Mouse (Mus musculus): Measurements from ENCODE around the gene Rbp7.

Rbp7 gene

DNA sequence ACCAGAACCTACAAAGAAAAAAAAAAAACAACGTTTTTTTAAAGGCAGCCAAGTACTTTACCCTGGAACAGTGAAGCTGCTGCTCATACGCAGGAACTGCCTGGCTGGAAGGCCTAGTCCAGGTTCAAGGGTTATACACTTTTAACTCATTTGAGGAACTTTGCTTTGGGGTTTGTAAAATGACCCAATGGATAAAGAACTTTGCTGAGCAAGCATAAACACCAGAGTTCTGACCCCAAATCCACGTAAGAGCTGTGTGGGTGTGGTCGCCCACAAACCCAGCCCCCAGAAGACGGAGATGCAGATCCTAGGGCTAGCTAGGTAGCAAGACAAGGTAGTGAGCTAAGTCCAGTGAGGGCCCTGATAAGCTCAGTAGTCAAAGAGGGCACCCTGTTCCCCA lies 47.3 kb downstream of the Rbp7 start:
- no peak for DNase-seq (ENCODE audit: low spot score in 2 of 2)

DNA sequence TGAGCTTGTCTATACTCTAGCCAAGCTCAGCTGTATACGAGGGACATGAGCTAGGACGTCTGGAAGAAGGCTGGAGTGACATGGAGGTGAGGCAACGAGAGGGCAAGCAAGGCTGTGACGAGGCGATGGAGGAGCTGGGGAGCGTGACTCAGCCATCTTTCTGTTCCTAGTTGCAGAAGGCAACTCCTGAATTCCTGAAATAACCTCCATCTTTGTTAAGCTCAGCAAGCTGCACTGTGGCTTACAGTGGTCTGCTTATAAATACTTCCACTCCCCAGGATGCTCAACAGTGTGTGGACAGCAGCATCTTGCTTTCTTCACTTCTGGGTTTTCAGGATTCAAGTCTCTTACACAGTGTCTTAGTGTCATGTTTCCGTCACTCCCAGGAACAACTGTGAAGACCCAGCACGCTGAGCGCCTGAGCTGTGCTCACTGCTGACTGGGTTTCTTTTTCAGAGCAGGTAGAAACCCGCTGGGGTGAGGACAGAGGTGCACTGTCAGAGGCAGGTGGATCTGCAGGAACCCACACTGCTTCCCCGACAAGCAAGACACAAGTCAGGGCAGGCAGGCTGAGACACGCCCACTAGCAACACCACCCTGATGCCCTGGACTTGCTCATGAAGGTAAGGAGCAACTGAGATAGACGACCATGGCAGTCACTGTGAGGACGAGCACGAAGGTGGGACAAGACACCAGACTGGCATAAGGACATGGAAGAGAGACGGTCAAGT lies 48.9 kb downstream of the Rbp7 start:
- no peak for DNase-seq (ENCODE audit: low spot score in 2 of 2)

DNA sequence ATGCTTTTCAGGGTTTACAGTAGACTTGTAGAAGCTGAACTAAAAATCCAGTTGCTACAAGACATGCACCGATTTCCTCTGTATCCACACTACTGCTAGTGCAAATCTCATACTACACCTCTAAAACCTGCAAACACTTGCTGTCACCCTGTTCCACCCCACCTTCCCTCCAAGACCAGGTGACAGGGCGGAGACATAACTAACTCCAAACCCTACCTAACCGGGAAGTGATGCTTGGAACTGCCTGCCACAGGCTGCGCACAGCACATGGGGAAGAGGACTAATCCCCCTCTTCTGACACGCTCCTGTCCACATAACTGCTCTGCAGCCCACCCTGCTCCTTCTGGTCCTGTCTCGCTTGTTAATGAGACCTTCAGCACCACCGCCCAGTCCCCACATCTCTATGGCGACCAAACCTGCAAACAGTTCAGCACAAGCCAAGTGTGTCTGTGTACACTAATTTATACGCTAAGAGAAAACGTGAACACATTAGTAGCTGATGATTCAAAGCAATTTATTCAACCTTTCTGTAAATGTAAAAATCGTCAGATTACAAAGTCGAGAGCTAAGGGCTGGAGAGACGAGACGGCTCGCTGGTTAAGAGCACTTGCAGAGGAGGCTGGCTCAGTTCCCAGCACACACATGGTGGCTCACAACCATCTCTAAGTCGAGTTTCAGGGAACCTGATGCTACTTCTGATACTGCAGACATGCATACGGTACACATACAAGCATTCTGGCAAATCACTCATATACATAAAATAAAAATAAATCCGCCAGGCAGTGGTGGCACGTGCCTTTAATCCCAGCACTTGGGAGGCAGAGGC lies 49.9 kb downstream of the Rbp7 start:
- DNase-seq (ENCODE audit: low spot score in 2 of 2): no peak

DNA sequence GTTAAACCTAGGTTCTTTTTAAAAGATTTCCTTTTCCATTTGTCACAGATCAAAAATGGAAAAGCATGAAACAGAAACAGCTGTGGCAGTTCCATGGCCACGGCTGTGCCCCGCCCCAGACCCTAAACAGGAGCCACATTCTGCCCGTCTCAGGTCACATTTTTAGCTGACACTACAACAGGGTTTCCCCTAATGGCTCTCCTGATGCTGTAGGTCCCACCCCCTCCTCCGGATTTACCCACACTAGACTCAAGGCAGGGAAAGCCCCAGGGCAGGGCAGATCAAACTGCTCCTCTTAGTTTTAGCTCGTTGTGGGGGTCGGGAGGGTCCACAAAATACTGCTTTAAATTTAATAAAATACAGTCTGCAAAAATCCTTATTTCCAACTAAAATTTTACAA lies 51.7 kb downstream of the Rbp7 start:
- DNase-seq (ENCODE audit: low spot score in 2 of 2): no peak

DNA sequence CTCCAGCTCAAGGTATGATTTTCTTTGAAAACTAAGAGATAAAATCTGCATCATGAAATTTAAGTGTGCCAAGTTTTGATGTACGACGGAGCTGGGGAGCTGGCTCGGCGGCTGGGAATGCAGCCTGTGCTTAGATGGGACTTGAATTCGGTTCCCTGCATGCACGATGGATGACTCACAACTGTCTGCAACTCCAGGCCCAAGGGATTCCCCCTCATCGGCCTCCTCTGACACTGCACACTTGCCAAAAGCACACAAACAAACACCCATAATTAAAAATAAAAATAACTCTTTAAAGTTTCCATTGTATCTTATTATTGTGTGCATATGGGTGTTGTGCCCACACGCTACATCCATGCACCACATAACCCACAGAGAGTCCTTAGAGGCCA lies 53.2 kb downstream of the Rbp7 start:
- DNase-seq (ENCODE audit: low spot score in 2 of 2): no peak

DNA sequence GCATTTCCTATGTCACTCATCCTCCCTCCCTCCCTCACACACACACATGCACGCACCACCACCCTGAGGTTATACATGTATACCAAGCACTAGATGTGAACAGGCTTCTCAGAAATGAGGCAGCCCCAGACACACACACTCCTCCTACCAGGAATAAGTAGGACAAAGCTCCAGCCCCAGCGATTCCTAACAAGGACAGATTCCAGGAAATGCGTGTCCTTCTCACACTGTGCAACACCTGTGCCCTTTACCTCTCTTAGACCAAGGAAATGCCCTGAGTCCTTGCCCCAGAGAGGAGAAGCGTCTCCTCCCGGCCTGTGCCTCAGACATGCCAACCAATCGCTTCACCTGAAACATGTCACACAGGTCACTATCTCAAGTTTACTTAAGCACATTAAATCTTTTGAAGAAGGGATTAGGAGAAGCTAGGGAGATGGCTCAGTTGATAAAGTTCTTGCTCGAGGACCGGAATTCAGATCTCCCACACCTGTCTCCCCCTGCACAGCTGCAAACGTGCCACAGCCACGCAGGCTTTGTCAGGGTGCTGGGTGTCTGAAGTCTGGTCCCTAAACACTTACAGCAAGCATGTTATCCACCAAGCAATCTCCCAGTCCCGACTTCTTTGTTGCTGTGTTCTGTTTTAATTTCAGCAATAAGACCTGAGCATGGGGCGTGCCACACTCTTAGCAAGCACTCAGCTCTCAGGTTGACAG lies 53.7 kb downstream of the Rbp7 start:
- no peak for DNase-seq (ENCODE audit: low spot score in 2 of 2)

Data from urinary bladder, postnatal 4 days (tissue).